Mouse (Mus musculus) embryonic facial prominence, embryonic 15.5 days (tissue): ENCODE data around the gene Il24. TPM values are rescaled to one million over a fixed set of nuclear protein-coding genes. Genes with fewer than 3 reads are reported as not detected.

Experiments
- ATAC-seq: fragments of 200-750 bp; cut with Nextera tagmentation; 2 replicates; pipeline ENCODE4 v1.8.0; 2017; ENCODE audit warnings: low read depth, moderate TSS enrichment; ENCODE audit not compliant: insufficient number of reproducible peaks, low FRiP score, low TSS enrichment
- H3K27ac ChIP-seq: fragments of 300-500 bp; sonication (generic); replicated peaks from 2 replicates; pipeline ENCODE4 v1.5.1; 2015; ENCODE audit warnings: mild to moderate bottlenecking, inconsistent platforms
- H3K27me3 ChIP-seq: fragments of 300-500 bp; sonication (generic); 2 replicates; pipeline ENCODE4 v1.6.1; 2015; ENCODE audit warnings: inconsistent platforms
- H3K36me3 ChIP-seq: fragments of 300-500 bp; sonication (generic); 2 replicates; pipeline ENCODE4 v1.6.1; 2015; ENCODE audit warnings: mild to moderate bottlenecking, inconsistent platforms
- H3K4me1 ChIP-seq: fragments of 300-500 bp; sonication (generic); 2 replicates; pipeline ENCODE4 v1.6.1; 2015; ENCODE audit warnings: inconsistent platforms
- H3K4me2 ChIP-seq: fragments of 300-500 bp; sonication (generic); replicated peaks from 2 replicates; pipeline ENCODE4 v1.6.1; 2015; ENCODE audit warnings: mild to moderate bottlenecking, inconsistent platforms
- H3K4me3 ChIP-seq: fragments of 300-500 bp; sonication (generic); replicated peaks from 2 replicates; pipeline ENCODE4 v1.5.1; 2015; ENCODE audit warnings: mild to moderate bottlenecking, inconsistent platforms
- H3K9ac ChIP-seq: fragments of 300-500 bp; sonication (generic); 2 replicates; pipeline ENCODE4 v1.6.1; 2015; ENCODE audit warnings: inconsistent platforms
- H3K9me3 ChIP-seq: fragments of 300-500 bp; sonication (generic); replicated peaks from 2 replicates; pipeline ENCODE4 v1.6.1; 2016; ENCODE audit warnings: inconsistent platforms
- WGBS: fragments of 180-500 bp; shearing (Covaris S2); methylation state at CpG from one replicate; pipeline ENCODE4 v1.1.7; 2015; 5-methylcytosine and 5-hydroxymethylcytosine counted together
- polyA plus RNA-seq: library from polyadenylated mRNA; unstranded; fragments of >200 nt; fragmentation: Nextera tagmentation; extraction: Ambion mirVana; gene quantifications from 2 replicates; pipeline ENCODE4 v1.2.1, GENCODE M21; 2015

Gene Il24
- polyA plus RNA-seq, 1 experiment from 2014 or later, result not detected

DNA sequence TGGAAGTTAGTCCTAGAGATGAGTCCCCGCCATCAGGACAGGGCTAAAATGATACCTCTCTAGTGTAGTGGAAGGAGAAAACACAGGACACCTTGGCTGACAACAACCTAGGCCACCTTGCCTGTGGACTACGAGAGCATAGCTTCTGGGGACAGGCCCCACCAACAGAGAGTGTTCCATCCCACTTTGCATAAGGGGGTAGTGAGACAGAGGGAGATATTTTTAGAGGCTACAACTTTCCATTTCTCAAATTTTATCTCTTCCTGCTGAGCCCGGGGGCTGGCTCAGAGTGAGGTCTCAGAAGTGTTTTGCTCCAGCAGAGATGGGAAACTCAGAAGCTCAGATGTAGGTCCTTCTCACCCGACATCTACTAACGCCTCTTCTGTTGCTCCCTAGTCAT, 36.8 kb downstream of the Il24 start:
- H3K4me2 ChIP-seq, result no peak overlapping the region
- H3K27me3 ChIP-seq, result no peaks in the 10 kb centered on the region
- H3K36me3 ChIP-seq, result no peaks in the 10 kb centered on the region
- no peak overlapping the region for H3K27ac ChIP-seq
- H3K4me1 ChIP-seq, result no peaks in the 10 kb centered on the region
- 80% methylated on average over 5 of the region's 5 CpGs for WGBS
- no peak overlapping the region for H3K4me3 ChIP-seq
- ATAC-seq, result no peak
- no peak overlapping the region for H3K9ac ChIP-seq
- no peaks in the 10 kb centered on the region for H3K9me3 ChIP-seq

DNA sequence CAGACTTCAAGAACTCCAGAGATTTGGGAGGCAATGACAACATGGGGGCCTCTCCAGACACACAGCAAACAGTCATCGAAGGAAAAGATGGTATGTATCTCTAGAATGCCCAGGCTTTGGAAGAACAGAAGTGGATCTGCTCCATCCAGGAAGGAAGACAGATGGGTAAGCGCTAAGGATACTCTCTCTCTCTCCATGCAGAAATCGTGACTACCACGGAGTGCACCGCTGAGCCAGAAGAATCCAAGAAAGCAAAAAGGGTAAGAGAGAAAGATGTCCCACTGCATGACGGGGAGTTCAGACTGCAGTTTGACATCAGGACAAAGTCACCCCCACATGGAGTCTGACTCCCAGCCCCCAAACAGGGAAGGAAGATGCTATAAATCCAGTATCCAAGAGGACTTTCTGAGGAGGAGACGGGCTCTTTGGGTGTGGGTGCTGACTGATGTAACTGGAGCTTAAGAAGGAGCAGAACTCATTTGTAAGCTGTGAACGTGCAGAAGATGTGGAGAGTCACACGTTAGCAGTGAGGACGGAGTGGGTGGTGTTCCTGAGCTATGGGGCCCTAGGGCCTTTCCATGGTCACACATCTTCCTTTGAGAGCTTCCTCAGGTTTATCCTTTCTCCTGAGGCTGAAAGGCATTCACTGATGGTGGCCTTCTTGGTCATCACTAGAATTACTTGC, 37.6 kb downstream of the Il24 start:
- Histone ChIP-seq H3K9ac (no peak overlapping the region), H3K27me3 (no peaks in the 10 kb centered on the region), H3K4me3 (no peak overlapping the region), H3K4me1 (no peaks in the 10 kb centered on the region), H3K9me3 (no peaks in the 10 kb centered on the region), H3K36me3 (no peaks in the 10 kb centered on the region), H3K4me2 (no peak overlapping the region), H3K27ac (no peak overlapping the region)
- 92% methylated on average over 10 of the region's 10 CpGs for WGBS
- no peak for ATAC-seq

DNA sequence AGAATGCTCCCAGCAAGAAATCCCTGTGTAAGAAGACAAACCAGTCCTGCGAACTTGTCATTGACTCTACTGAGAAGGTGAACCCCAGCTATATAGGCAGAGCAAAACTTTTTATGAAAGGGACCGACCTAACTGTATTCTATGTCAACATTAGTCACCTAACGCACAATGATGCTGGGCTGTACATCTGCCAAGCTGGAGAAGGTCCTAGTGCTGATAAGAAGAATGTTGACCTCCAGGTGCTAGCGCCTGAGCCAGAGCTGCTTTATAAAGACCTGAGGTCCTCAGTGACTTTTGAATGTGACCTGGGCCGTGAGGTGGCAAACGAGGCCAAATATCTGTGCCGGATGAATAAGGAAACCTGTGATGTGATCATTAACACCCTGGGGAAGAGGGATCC, 42.7 kb downstream of the Il24 start:
- Histone ChIP-seq H3K4me3 (no peak overlapping the region), H3K9ac (no peak overlapping the region), H3K4me2 (no peak overlapping the region), H3K4me1 (no peaks in the 10 kb centered on the region), H3K27me3 (no peaks in the 10 kb centered on the region), H3K36me3 (no peaks in the 10 kb centered on the region), H3K9me3 (no peaks in the 10 kb centered on the region), H3K27ac (no peak overlapping the region)
- 88% methylated on average over 7 of the region's 7 CpGs for WGBS
- no peak for ATAC-seq

DNA sequence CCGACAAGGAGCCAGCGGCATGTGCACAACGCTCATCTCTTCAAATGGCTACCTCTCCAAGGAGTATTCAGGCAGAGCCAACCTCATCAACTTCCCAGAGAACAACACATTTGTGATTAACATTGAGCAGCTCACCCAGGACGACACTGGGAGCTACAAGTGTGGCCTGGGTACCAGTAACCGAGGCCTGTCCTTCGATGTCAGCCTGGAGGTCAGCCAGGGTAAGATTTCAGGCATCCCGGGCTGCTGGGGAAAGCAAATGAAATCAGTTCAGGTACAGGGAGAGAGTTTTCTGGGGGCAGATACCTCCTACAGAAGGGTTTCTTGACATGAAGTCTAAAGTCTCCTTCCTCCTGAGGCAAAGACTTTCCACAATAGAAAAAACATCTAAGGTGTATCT, 45.6 kb downstream of the Il24 start:
- Histone ChIP-seq H3K27ac (no peak overlapping the region), H3K36me3 (no peaks in the 10 kb centered on the region), H3K27me3 (no peaks in the 10 kb centered on the region), H3K4me3 (no peak overlapping the region), H3K9me3 (no peaks in the 10 kb centered on the region), H3K4me1 (no peaks in the 10 kb centered on the region), H3K4me2 (no peak overlapping the region), H3K9ac (no peak overlapping the region)
- no peak for ATAC-seq
- 85% methylated on average over 7 of the region's 7 CpGs for whole genome bisulfite sequencing

DNA sequence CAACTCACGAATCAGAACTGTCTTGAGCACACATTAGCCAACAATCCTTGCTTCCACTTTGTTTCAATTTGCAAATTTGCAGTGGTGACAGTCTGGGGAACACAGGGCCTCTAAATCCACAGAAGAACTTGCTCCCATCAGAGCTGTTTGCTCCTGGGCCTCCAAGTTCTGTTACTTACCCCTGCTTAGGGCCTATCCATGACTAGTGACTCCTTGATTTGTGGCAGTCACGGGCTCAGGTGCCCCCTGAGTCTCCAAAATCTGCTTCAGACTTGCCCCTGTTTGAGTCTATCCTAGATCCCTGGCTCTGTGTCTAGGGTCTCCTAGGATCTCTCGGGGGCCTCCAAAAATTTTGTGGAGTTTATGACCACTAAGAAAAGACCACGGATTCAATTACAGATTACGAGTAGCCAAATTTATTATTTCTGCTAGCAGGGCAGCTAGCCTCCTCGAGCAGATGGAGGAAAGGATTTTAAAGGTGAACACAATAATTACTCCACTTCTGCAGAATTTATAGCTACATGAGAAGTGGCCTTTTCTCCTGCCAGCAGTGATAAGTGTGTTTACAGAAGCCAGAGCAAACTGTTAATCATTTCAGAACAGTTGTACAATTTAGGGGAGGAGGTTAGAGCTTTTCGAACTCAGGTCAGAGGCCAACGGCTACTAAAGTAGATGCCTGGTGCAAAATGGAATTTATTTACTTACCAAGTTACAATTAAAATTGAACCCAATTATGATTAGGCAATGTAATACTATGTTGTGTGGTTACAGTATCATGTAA, 46.5 kb downstream of the Il24 start:
- no peak overlapping the region for H3K4me2 ChIP-seq
- WGBS, result 80% methylated on average over 8 of the region's 8 CpGs

DNA sequence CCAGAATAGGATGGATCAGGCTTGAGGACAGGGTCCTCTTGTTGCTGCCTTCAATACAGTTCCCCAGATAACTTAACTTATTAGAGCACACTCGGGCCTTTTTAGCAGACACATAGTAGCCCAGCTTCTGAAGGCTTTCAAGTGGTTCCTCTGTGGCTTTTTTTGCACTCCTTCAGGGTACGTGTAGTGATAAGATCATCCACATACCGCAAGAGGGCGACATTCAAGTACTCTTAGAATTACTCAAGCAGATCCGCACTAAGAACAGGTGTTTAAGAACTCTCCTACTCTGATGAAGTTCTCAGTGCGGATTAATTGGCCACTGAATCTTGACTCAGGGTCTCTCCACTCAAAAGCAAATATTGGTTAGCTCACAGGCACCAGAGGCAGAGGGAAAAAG, 49.0 kb downstream of the Il24 start:
- no peaks in the 10 kb centered on the region for H3K9me3 ChIP-seq
- H3K36me3 ChIP-seq, result no peaks in the 10 kb centered on the region
- no peak overlapping the region for H3K4me2 ChIP-seq
- no peaks in the 10 kb centered on the region for H3K27me3 ChIP-seq
- no peak overlapping the region for H3K4me3 ChIP-seq
- ATAC-seq, result no peak
- WGBS, result 49% methylated on average over 6 of the region's 6 CpGs
- no peaks in the 10 kb centered on the region for H3K4me1 ChIP-seq
- H3K9ac ChIP-seq, result no peak overlapping the region
- no peak overlapping the region for H3K27ac ChIP-seq

More for the DNA sequence above, 46.5 kb downstream of the Il24 start:
- no peaks in the 10 kb centered on the region for H3K27me3 ChIP-seq
- no peaks in the 10 kb centered on the region for H3K36me3 ChIP-seq
- H3K4me1 ChIP-seq, result no peaks in the 10 kb centered on the region
- no peak overlapping the region for H3K4me3 ChIP-seq
- ATAC-seq, result no peak
- H3K9ac ChIP-seq, result no peak overlapping the region
- no peak overlapping the region for H3K27ac ChIP-seq
- no peaks in the 10 kb centered on the region for H3K9me3 ChIP-seq

DNA sequence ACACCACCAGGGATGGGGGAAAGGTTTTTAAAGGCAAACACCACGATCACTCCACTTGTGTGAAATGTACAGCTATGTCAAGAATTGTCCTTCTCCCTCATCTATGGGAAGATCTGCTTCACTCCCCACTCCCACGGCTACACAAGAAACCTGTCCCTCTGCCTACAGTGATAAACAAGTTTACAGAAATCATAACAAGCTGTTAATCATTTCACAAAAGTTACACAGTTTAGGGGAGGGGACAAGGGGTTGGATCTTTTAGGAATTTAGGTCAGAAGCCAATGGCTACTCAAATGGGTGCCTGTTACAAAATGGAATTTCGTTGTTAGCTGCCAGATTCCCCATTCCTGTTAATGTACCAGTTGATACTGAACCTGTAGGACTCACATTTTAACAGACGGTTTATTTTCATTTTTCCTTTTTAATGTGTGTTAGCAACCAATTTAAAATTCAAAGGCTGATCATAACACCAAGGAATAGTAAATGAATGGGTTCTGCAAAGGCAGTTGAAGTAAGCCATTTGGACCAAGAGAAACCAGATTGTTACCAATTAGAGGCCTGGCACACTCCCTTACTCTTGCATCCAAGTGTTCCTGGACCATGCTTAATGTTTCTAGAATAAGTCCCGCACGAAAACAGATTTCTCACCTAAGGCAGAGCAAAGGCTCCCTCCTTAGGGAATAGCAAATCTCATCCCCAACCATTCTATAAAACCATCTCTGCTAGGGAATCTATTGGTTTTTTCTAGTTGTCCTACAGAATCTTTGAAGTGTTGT, 51.9 kb downstream of the Il24 start:
- no peaks in the 10 kb centered on the region for H3K9me3 ChIP-seq
- no peaks in the 10 kb centered on the region for H3K27me3 ChIP-seq
- no peak overlapping the region for H3K27ac ChIP-seq
- H3K36me3 ChIP-seq, result no peaks in the 10 kb centered on the region
- H3K9ac ChIP-seq, result no peak overlapping the region
- no peak for ATAC-seq
- WGBS, result 83% methylated on average over 6 of the region's 6 CpGs
- H3K4me1 ChIP-seq, result no peaks in the 10 kb centered on the region
- H3K4me3 ChIP-seq, result no peak overlapping the region
- no peak overlapping the region for H3K4me2 ChIP-seq

DNA sequence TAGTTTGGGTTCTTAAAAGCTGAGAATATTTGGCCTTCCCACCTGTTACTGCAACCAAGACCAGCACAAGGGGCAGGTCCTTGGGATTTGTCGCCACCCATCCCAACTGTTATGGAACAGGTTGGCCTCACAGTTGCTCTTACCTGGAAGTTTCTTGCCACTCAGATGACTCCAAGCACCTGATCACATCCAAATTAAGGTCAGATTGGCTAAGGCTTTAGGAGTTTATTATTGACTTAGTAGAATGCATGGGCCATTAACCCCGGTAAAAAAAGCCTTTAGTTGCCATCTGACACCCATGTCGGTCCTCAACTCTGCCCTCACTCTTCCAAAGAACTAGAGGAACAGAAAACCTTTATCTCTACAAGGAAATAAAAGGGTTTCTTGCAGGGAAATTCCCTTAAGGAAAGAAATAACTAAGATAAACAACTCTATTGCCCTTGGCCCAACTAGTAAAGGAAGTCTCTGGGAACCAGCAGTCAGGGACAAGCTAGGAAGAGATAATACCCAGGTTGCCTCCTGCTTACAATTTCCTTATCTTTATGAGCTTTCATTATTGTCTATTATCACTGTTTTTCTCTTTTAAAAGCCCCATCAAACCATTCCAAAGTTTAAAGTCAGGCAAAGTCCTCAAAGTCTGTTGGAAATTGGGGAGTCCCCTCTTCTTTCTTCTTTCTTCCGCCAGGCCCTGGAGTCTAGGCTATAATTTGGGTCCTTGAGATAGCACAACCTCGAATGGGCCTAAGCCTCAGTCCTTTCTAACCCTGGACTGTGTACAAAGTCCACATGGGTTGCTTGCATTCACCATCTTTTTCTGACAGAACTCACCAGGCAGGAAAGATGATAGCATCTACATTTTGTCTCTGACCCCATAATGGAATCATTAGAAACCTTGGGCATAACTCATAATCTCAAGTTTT, 54.8 kb downstream of the Il24 start:
- WGBS, result 73% methylated on average over 5 of the region's 5 CpGs
- H3K9ac ChIP-seq, result no peak overlapping the region
- no peak overlapping the region for H3K4me2 ChIP-seq
- H3K4me1 ChIP-seq, result no peaks in the 10 kb centered on the region
- H3K4me3 ChIP-seq, result no peak overlapping the region
- H3K27me3 ChIP-seq, result no peaks in the 10 kb centered on the region
- no peak overlapping the region for H3K27ac ChIP-seq
- ATAC-seq, result no peak
- no peaks in the 10 kb centered on the region for H3K9me3 ChIP-seq
- H3K36me3 ChIP-seq, result no peaks in the 10 kb centered on the region

Other genes with a start within 250 kb of the Il24 start
- gene C4bp, start 225.8 kb downstream of the Il24 start, polyA plus RNA-seq, result not detected in 2 replicates
- gene Gm29427, start 171.7 kb downstream of the Il24 start, polyA plus RNA-seq, result not detected in 2 replicates
- 11.8 and 14.9 TPM in 2 replicates for gene Yod1, start 170.1 kb downstream of the Il24 start, polyA plus RNA-seq
- 9.2 and 10.1 TPM in 2 replicates for gene Pfkfb2, start 158.2 kb downstream of the Il24 start, polyA plus RNA-seq
- 12.7 and 14.3 TPM in 2 replicates for gene AA986860, start 155.5 kb downstream of the Il24 start, polyA plus RNA-seq
- 0.62 and 0.67 TPM in 2 replicates for gene Fcamr, start 86.6 kb downstream of the Il24 start, polyA plus RNA-seq
- 0.08 TPM in 2 replicates for gene Pigr, start 60.8 kb downstream of the Il24 start, polyA plus RNA-seq
- gene Fcmr, start 21.8 kb downstream of the Il24 start, polyA plus RNA-seq, result not detected in 2 replicates
- not detected in 2 replicates for gene Il20, start 24.0 kb upstream of the Il24 start, polyA plus RNA-seq
- not detected in 2 replicates for gene Il19, start 52.7 kb upstream of the Il24 start, polyA plus RNA-seq
- not detected in 2 replicates for gene Il10, start 132.4 kb upstream of the Il24 start, polyA plus RNA-seq
- 42.8 and 44.4 TPM in 2 replicates for gene Mapkapk2, start 210.4 kb upstream of the Il24 start, polyA plus RNA-seq